Mouse (Mus musculus) C2C12 (cell line): ENCODE results near the gene Nudt14.

Experiments
- CTCF ChIP-seq: IDR thresholded peaks from one replicate; pipeline ENCODE4 v1.5.1; 2011; ENCODE audit not compliant: control insufficient read depth, insufficient read depth, insufficient read length
- MAX ChIP-seq: IDR thresholded peaks from one replicate; pipeline ENCODE4 v1.6.1; 2011; ENCODE audit warnings: mild to moderate bottlenecking, control low read depth
- MYOG ChIP-seq: IDR thresholded peaks from one replicate; pipeline ENCODE4 v1.6.1; 2011; ENCODE audit not compliant: control insufficient read depth, insufficient read length; ENCODE audit errors: extremely low read depth

- TF ChIP-seq CTCF (no peak), MAX (no peak), MYOG (no peak)
Observed at GRCm38 (mm10) chr12:112917486-112917885, 24.4 kb downstream of the Nudt14 start.
